Mouse (Mus musculus) testis, adult 2 months (tissue): ENCODE results near the gene Sgk1. TPM values are rescaled to one million over a fixed set of nuclear protein-coding genes. Genes with fewer than 3 reads are reported as not detected.
A peak's percentile ranks its signal among the peaks of the same experiment; 100 is the strongest.

Experiments used
- H3K27ac ChIP-seq: fragments of 200-500 bp; 2 replicates; pipeline ENCODE4 v1.5.1; 2012; ENCODE audit warnings: low read depth, low read length; ENCODE audit not compliant: control insufficient read depth, insufficient read depth
- H3K27me3 ChIP-seq: fragments of 200-500 bp; 2 replicates; pipeline ENCODE4 v1.6.1; 2012; ENCODE audit warnings: mild to moderate bottlenecking, low read length, moderate library complexity; ENCODE audit not compliant: control insufficient read depth, insufficient read depth
- H3K36me3 ChIP-seq: fragments of 200-500 bp; 2 replicates; pipeline ENCODE4 v1.6.1; 2012; ENCODE audit warnings: mild to moderate bottlenecking, low read length; ENCODE audit not compliant: control insufficient read depth, insufficient read depth
- H3K4me1 ChIP-seq: fragments of 200-500 bp; 2 replicates; pipeline ENCODE4 v1.6.1; 2012; ENCODE audit warnings: low read length; ENCODE audit not compliant: control insufficient read depth, insufficient read depth
- H3K4me3 ChIP-seq: fragments of 200-500 bp; 2 replicates; pipeline ENCODE4 v1.5.1; 2012; ENCODE audit warnings: low read depth, mild to moderate bottlenecking, low read length, moderate library complexity, mixed read lengths; ENCODE audit not compliant: control insufficient read depth
- CTCF ChIP-seq: fragments of 200-500 bp; IDR thresholded peaks from 2 replicates; pipeline ENCODE4 v1.5.1; 2012; ENCODE audit warnings: low read depth, mild to moderate bottlenecking, inconsistent platforms, low read length, moderate library complexity; ENCODE audit not compliant: control insufficient read depth, insufficient read depth, insufficient replicate concordance
- POLR2A ChIP-seq: fragments of 200-500 bp; IDR thresholded peaks from 2 replicates; pipeline ENCODE4 v1.6.1; 2012; ENCODE audit warnings: low read depth, mild to moderate bottlenecking, inconsistent platforms, low read length, moderate library complexity; ENCODE audit not compliant: control insufficient read depth
- polyA plus RNA-seq: library from polyadenylated mRNA; depleted of rRNA; stranded (reverse); fragments of >200 nt; gene quantifications from 2 replicates; pipeline ENCODE4 v1.2.3, GENCODE M21; 2012

The Sgk1 gene
- polyA plus RNA-seq, 1 experiment: 3.7 TPM

DNA sequence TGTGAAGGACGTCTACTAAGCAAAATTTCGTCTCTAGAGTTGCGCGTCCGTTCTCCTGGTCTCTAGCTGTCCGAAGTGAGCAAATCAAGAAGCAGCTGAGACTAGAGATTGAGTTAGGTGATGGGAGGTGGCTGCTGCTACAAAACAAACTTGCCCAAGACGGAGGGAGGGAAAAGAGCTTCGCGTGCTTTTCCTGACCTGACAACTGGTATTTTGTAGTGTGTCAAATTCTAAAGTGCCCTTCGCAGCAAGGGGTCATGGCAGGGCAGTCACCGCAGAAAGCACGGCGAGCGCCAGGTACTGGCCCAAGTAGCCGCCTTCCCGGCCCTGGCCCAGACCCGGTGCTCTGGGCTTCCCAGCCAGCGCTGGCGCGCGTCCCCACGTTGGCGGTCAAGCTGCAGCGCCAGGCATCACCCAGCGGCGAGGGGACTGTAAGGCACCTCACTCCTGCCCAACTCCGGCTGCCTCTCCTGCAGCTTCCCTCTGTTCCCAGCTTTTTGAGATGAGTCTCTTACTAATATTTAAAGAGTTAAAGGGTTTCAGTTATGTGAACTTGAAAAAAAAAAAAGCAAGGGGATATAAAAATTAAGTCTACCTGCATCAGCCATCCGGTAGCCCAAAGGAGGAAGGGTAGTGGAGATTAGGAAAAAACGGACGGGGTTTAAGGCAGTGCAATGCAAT, 111.0 kb downstream of the Sgk1 start:
- Histone ChIP-seq H3K36me3 (no peaks in the 10 kb centered on the region), H3K27ac (no peak overlapping the region; the same call in 1 of the 2 replicates), H3K27me3 (no peaks in the 10 kb centered on the region; the same call in 1 of the 2 replicates), H3K4me1 (peaks cover 2% of the 10 kb centered on the region), H3K4me3 (0 out of 2 replicates have a peak overlapping the region, but pooled peaks have one; percentile 26)
- TF ChIP-seq CTCF (peak; percentile 44; the same call in 1 of the 2 replicates), POLR2A (no peak)

DNA sequence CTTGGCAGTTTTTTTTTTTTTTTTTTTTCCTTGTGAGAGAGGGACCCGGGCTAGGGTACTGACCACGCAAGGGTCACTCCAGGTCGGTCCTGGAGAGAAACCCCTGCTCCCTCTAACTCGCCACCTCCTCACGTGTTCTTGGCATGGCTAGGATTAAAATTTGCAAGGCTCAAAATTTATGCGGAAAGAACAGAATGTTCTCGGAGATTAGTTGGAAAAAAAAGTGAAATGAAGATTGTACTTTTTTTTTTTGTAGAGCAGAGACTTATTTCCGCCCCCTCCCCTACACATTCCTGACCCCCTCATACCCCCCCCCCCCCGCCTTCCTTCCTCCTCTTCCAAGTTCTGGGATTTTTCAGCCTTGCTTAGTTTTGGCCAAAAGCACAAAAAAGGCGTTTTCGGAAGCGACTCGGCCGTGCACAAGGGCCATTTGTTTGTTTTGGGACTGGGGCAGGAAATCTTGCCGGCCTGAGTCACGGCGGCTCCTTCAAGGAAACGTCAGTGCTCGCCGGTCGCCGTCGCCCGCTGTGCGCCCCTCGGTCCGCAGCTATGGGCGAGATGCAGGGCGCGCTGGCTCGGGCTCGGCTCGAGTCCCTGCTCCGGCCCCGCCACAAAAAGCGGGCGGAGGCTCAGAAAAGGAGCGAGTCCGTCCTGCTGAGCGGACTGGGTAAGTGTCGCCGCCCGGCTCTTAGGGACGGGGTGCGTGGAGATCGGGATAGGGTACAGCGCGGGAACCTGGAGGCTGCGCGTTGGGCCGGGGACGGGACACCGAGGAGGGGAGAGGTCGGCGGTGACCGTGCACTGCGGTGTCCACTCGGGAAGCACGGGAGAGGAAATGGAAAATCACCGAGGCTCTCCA, 111.8 kb downstream of the Sgk1 start:
- no peak for TF ChIP-seq POLR2A
- no peak for TF ChIP-seq CTCF
- Histone ChIP-seq H3K27me3 (no peaks in the 10 kb centered on the region; the same call in 1 of the 2 replicates), H3K4me1 (peaks cover 4% of the 10 kb centered on the region), H3K36me3 (no peaks in the 10 kb centered on the region), H3K4me3 (peak overlapping the region; percentile 88), H3K27ac (peak overlapping the region; percentile 75)

GRCm38 (mm10) chr10:21994431-21994914, 112.5 kb downstream of the Sgk1 start:
- H3K27ac ChIP-seq: peak overlapping the region; percentile 75
- H3K36me3 ChIP-seq: no peaks in the 10 kb centered on the region
- H3K27me3 ChIP-seq: no peaks in the 10 kb centered on the region; the same call in 1 of the 2 replicates
- H3K4me3 ChIP-seq: peak overlapping the region; percentile 88
- H3K4me1 ChIP-seq: peaks cover 4% of the 10 kb centered on the region
- peak; percentile 88 for TF ChIP-seq POLR2A
- no peak for TF ChIP-seq CTCF

- H3K4me3 ChIP-seq: no peak overlapping the region
- peaks cover 4% of the 10 kb centered on the region for H3K4me1 ChIP-seq
- no peaks in the 10 kb centered on the region for H3K36me3 ChIP-seq
- no peaks in the 10 kb centered on the region; the same call in 1 of the 2 replicates for H3K27me3 ChIP-seq
- H3K27ac ChIP-seq: no peak overlapping the region
- no peak for TF ChIP-seq CTCF
- no peak for TF ChIP-seq POLR2A
These were observed 113.2 kb downstream of the Sgk1 start for GRCm38 (mm10) chr10:21995221-21995620.

DNA sequence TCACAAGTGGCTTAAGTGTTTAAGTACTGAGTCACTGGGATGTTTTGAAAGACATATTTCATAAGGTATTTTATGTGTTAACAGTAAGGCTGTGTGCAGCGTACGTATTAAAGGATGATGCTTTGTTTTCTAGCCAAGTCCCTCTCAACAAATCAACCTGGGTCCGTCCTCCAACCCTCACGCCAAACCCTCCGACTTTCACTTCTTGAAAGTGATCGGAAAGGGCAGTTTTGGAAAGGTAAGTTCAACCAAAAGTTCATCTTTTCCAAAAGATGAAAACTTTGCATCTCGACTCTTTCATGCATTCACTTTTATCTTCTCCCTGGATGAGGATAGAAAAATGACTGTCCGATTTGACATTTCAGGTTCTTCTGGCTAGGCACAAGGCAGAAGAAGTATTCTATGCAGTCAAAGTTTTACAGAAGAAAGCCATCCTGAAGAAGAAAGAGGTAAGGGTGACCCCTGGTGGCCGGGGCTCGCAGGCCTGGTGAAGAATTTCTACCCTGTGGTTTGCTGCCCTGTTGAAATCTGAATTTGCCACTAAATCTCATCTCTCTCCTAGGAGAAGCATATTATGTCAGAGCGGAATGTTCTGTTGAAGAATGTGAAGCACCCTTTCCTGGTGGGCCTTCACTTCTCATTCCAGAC, 113.8 kb downstream of the Sgk1 start:
- no peak overlapping the region for H3K27ac ChIP-seq
- no peak overlapping the region for H3K4me3 ChIP-seq
- TF ChIP-seq POLR2A (no peak), CTCF (peak; percentile 28; the same call in 1 of the 2 replicates)
- no peaks in the 10 kb centered on the region for H3K36me3 ChIP-seq
- H3K4me1 ChIP-seq: peaks cover 4% of the 10 kb centered on the region
- no peaks in the 10 kb centered on the region; the same call in 1 of the 2 replicates for H3K27me3 ChIP-seq

- no peaks in the 10 kb centered on the region for H3K36me3 ChIP-seq
- TF ChIP-seq CTCF (no peak), POLR2A (no peak)
- peaks cover 4% of the 10 kb centered on the region for H3K4me1 ChIP-seq
- no peaks in the 10 kb centered on the region; the same call in 1 of the 2 replicates for H3K27me3 ChIP-seq
- H3K27ac ChIP-seq: no peak overlapping the region
- H3K4me3 ChIP-seq: no peak overlapping the region
These were observed 114.9 kb downstream of the Sgk1 start for GRCm38 (mm10) chr10:21996660-21997447.
